Mouse (Mus musculus): Measurements from ENCODE around the gene Snapc3.
"Not testable (repeated sequence)": the region's sequence is repeated elsewhere in the genome, so short reads cannot be mapped to it uniquely, and the experiment has no call there.

Snapc3 gene

DNA sequence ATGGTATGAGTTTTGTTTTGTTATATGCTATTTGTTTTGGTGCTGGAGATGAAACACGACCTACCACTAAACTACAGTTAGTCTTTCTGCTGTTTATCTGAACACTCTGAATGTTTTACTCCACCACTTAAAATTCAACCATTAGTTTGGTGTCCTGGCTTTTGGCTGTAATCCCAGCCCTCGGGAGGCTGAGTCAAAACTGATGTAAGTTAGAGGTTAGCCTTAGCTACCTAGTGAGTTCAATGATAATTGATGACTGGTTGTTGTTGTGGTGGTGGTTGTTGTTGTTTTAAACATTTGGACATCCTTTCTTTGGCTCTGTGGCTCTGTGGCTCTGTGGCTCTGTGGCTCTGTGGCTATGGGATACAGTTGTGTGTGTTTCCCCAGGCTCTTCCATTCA lies 1.3 kb downstream of the Snapc3 start:
- no peak for DNase-seq

DNA sequence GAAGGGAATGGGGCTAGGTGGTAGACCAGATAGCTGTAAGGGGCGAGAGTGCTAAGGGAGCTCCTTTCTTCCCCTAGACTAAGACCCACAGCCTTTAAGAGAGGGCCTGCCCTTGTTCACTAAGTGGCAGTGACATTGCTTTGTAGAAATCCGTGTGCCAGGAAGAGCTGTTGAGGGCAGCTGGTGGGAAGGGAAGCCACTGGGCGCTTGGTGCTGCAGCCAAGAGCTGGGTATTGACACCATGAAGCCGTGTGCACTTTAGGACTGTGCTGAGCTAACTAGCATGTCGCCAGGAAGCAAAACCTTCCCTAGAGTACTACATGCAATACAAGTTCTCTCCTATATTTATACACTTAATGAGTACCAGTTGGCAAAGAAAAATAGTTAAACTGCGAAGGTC lies 6.1 kb downstream of the Snapc3 start:
- DNase-seq, result no peak

DNA sequence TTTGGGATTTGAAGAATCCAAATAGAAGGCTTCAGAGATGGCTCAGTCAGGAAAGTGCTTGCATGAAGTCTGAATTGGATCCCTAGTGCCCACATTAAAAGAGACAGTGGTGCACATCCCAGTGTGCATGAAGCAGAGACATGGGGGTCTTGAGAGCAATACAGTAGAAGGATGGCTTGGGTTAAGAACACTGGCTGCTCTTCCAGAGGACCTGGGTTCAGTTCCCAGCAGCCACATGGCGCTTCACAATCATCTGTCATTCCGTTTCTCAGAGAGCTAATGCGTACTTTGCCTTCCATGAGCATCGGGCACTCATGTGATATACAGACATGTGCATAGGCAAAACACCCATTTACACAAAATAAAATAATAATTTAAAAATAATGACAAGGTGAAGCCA lies 7.6 kb downstream of the Snapc3 start:
- DNase-seq, result no peak

DNA sequence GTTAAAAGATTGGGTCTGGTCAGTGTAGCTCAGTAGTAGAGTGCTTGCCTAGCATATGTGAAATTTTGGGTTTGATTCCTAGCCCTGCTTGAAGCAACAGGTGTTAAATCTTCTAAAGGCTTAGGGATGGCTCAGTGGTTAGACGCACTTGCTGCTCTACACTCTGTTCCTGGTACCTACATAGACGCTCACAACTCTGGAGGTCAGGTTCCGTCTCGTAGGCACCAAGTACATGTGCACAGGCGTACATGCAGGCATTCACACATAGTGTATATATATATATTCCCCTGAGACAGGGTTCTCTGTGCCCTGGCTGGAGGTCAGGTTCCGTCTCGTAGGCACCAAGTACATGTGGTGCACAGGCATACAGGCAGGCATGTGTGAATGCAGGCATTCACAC lies 9.6 kb downstream of the Snapc3 start:
- no peak for DNase-seq

DNA sequence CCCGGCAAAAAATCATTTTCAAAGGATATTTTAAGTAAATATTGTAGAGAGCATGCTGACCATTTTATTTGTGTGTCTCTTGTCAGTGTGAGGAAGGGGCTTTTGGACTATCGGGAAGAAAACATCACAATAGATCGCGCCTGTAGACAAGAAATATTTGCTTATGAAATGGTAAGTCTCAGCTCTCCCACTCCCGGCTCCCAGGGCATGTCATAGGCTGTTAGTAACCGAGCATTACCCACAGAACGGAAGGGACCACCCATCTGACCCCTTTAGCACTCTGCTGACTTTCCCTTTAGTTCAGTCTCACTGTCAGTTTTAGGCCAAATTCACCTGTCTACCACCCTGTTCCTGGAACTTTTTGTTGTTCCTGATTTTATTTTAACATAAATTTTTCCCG lies 10.2 kb downstream of the Snapc3 start:
- no peak for DNase-seq

DNA sequence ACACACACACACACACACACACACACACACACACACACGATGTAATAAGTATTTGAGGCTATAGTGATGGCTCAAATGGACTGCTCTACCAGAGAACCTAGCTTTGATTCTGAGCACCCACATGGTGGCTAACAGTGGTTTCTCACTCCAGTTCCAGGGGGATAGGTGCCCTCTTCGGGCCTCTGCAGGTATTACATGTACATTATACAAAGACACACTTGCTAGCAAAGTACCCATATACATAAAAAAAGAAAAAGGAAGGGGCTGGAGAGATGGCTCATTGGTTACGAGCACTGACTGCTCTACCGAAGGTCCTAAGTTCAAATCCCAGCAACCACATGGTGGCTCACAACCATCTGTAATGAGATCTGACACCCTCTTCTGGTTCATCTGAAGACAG lies 11.3 kb downstream of the Snapc3 start:
- peak in 1 of 2 experiments; percentile 11 for DNase-seq

DNA sequence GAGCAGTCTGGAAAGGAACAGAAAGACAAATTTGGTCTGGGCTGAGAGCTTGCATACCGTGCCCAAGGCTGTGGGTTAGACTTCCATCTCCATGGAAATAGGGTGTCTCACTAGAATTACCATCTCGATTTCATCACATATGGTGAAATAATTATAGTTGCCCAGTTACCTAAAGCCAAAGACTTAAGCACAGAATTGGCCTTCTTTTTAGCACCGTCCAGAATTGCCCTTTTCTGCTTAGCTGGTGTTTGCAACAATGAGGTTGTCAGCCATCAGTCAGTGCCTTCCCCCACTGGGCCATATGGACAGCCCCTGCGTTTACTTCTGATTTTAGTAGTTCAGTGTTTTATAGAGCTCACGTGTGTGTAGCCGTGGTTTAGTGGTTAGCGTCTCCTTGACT lies 14.4 kb downstream of the Snapc3 start:
- DNase-seq, result no peak

DNA sequence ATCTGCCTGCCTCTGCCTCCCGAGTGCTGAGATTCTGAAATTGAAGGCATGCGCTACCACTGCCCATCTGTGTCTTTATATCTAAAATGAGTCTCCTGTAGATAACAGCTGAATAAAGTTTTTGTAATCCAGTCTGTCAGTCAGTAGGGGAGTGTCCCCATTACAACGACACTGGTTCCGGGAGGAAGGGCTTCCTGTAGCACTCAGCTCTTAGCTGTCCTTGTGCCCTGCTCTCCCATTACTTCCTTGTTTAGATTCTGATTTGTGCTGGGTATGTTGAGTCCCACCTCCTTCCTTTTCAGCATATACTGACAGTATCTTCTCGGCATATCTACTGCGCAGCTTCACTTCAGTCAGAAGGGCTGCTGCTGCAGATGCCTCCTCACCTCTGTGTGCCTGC lies 15.4 kb downstream of the Snapc3 start:
- DNase-seq, result no peak

DNA sequence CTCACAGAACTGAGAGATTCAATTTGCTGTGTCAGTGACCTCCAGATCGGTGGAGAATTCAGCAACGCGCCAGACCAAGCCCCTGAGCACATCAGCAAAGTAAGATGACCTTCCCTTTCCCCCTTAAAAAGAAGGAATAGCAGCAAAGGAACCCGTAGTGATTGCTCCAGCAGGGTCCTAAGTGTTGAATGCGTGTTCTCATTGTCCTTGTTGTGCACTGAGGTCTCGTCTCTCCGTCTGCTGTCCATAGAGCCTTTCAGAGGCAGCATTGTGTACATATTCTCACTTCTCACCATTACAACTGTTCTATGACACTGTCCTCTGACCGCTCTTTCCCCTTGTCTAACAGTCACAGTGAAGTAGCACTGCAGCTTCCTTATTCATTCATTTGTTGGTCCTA lies 18.9 kb downstream of the Snapc3 start:
- DNase-seq, result no peak

DNA sequence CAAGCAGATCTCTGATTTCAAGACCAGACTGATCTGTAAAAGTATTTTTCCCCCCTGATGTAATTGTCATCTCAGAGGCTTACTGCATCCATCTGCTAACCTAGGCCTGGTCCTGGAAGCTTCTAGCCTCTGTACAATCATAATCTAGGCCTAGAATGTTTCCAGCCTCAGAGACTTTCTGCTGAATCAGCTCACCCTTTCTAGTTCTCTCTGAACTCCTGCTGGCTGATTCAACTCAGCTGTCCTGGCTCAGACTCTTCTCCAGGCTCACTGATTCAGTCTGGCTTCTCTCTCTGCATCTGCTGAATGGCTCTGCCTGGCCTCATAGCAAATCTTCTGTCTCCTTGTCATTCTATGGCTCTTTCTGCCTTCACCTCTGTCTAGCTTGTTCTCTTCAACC lies 20.6 kb downstream of the Snapc3 start:
- DNase-seq, result no peak

DNA sequence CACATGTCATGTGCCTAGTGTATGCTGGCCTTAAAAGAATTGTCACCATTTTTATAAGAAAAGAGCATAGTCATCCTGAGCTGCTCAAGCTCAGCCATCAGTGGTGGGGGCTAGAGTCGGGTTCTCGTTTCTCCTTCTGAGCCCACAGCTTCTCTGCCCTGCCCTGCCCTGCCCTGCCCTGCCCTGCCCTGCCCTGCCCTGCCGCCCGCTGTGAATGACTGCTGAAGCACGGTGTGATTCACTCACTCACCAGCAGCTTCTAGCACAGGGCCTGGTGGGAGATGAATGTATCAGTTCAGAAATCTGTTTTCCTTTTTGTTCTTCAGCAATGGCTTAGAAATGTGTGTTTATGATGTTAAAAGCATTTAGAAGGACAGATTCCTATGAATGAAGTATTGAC lies 21.5 kb downstream of the Snapc3 start:
- no peak for DNase-seq

DNA sequence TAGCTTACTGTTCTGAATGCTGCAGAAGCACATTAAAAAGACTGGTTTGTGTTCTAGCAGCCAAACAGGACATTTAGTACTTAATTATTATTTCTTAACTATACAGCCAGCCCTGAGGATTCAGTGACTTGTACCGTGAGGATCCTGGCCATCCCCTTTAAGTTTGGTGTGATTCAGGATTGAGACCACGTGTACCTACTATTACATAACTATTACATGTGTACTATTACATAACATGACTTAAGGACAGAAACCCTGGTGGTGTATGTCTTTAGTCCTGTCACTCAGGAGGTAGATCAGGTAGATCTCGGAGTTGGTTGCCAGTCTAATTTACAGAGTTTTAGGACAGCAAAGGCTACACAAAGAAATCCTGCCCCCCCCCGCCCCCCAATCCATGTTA lies 23.5 kb downstream of the Snapc3 start:
- DNase-seq, result no peak

DNA sequence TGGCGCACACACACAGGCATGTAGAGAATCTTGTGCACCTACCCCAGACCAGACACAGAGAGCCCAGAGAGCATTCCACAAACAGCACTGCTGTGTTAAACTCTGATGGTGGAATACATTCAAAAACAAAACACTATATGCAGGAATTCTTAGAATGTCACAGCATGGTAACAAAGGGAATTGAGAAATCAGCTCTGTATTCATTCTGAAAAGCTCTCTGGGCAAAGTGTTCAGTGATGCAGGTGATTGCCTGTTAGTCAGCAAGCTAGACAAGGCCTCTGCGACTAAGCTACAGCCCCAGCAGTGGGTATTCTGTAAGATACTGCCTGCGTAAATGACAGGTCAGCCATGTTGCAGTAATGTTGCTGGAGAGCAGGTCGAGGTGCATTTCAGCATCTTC lies 33.3 kb downstream of the Snapc3 start:
- DNase-seq, result no peak

DNA sequence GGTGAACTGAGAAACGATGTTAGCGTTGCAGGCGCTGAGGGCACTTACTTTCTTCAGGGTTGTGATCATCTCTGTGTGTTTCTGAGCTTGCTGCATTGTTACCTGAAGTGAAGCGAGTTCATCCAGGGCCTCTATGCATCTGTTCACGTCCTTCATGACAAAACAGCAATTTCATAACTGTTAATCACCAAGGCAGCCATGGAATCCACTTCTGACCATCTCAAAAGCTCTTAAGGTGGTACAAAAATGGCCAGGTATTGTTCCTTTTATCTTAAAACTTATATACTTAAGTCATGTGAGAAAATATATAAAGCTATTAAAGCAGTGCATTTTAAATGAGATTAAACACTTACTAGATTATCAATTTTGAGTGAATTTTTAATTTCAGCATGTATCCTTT lies 42.6 kb downstream of the Snapc3 start:
- DNase-seq, result no peak

DNA sequence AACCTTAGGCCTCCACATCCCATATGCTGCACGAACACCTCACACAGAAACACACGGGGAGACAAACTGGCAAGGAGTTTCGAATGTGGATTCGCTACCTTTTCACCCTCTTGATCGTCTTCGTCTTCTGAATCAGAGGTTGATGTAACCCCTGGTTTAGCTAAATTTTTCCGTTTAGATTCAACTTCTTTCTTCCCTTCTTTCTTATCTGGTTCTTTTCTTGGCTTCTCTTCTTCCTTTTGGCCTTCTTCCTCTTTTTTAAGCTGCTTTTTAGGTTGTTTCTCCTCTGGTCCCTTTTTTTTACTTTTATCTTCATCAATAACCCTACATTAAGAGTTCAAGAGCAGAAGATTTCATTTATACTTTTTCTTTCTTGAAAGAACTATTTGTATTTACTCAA lies 47.3 kb downstream of the Snapc3 start:
- DNase-seq, result no peak

DNA sequence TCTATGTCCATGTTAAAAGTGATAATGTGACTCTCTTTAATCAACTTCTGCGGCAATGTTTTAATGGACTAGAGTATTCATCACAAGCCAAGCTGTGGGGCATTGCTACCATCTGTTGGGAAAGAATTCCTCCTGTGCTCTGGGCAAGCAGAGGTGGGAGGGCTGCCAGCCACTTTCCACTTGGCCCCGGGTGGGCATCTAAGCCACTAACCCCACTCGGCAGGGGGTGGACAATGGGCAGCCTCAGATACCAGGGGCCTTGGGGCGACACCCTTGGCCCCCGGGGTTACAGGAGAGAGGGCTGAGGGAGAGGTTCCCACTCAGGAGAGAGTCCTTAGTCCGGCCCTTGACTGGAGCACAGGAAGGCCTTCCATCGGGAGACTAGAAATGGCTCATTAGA lies 50.1 kb downstream of the Snapc3 start:
- DNase-seq, result no peak

DNA sequence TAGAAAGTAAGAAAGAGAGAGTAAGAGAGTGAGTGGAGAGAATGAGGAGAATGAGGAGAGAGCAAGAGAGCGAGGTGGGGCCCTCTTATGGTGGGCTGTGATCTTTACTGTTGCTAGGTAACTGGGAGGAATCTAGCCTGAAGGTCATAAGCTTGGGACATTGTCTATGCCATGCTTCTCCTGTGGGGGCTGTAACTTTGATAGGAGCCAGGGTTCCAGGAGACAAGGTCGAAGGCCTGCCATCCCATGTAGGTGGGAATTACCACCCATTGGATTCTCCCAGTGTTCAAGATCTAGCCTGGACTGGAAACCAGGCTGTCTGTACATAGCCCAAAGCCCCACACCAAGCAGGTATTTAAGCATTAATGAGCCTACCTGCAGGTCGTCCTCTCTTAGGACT lies 50.7 kb downstream of the Snapc3 start:
- no peak for DNase-seq

DNA sequence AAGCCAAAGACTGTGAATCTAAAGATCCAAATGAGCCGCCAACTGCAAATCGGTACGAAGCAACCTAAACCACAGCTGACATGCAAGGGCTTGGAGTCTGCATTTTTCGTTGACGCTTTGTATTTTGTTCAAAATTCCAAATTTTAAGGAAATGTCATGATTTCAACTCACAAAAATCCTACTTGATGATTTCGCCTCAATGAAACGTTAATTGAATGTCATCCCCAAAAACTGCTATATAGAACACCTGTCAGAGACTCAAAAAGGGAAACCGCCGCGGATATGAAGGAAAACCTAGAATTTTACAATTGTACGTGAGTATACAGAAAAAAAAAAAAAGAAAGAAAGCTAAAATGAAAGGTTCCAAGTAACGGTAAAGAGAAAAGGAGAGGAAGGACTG lies 67.7 kb downstream of the Snapc3 start:
- DNase-seq, result no peak

DNA sequence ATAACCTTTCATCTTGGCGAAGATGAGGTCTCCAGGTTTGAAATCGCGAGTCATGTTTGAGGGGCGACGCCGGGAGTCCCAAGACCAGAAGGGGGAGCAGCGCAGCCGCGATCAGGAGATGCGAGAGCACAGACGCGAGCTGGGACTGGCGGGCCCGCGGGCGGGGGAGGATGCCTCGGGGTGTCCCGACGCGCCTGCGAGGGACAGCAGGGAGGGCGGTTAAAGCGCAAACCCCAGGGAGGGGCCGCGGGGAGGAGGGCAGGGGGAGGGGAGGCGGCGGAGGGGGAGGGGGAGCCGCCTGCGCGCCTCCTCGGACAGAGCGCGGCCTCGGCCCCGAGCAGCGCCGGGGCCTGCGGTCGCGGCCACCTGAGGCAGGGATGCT lies 68.2 kb downstream of the Snapc3 start:
- DNase-seq, result peak; percentile 89 to 93

DNA sequence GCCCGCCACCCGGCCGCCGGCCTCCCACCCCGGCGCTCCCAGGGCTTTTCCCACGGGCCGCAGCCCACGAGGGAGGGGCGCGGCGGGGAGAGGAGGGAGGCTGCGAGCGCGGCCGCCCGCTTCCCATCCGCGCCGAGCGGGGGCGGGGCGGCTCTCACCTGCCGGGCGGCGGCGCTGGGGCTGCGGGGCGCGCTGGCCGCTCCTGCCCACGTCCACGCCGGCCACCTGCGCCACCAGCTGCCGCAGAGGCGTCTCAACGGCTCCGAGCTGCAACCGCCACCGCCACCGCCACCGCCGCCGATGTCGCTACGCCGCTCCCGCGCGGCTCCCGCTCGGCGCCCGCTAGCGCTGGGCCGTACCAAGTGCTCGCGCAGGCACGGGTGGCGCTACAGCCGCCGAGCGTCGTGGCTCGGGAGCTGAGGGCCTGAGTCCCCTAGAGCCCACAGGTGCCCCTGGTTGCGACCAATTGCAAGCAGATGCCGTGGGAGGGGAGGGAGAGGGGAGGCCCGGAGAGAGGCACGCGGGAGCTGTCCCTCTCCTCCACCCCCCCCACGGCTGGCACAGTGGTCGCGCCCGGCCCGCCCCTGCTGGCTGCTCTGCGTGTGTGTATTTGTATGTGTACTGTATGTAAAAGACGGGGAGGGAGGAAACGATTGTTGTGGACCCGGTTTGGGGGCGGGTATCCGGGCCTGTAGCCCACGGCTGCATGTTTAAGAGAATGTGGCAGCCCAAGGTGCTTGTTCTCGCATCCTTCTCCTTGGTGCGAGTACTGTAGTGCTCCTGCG lies 68.8 kb downstream of the Snapc3 start, which contains the start of gene Psip1:
Psip1 (minus strand) TSS at position 343 of the 785 bp plus-strand sequence.
- peak; percentile 93 for DNase-seq

DNA sequence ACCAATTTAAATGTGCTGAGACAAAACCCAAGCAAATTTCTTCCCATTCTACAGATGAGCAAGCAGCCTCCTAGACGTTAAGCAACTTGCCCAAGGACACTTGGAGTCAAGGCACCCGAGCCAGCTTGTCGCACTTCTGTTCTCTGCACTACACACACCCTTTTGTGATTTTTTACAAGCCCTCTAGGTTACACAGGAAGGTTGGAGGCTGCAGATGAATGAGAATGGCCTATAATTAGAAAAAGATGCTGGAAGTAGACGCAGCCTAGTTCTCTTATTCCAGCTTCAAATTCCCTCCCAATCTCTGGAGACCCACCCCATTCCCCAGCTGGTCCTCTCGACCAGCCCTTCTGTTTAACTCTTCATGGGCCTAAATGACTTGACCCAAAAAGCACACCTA lies 71.6 kb downstream of the Snapc3 start:
- DNase-seq, result no peak

DNA sequence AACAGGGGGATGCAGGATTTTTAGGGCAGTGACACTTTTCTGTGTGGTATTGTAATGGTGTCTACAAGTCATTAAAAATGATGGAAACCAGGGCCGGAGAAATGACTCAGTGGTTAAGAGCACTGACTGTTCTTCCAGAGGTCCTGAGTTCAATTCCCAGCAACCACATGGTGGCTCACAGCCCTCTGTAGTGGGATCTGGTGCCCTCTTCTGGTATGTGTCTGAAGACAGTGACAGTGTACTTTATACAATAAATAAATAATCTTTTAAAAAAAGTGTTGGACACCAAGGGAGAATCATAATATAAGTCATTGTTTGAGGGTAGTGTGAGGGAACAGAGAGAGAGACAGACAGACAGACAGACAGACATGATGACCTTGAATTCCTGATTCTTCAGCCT lies 75.6 kb downstream of the Snapc3 start:
- DNase-seq, result no peak

DNA sequence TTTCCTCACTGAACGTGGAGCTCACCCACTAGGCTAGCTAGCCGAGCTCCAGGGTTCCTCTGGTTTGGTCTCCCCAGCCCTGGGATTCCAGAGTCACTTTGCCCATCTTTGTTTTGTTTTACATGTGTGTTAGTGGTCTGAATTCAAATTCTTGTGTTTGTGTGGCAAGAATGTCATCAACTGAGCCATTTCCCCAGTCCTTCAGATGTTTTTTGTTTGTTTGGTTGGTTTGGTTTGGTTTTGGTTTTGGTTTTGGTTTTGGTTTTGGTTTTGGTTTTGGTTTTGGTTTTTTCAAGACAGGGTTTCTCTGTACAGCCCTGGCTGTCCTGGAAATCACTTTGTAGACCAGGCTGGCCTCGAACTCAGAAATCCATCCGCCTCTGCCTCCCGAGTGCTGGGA lies 79.5 kb downstream of the Snapc3 start:
- DNase-seq, result not testable (repeated sequence)

DNA sequence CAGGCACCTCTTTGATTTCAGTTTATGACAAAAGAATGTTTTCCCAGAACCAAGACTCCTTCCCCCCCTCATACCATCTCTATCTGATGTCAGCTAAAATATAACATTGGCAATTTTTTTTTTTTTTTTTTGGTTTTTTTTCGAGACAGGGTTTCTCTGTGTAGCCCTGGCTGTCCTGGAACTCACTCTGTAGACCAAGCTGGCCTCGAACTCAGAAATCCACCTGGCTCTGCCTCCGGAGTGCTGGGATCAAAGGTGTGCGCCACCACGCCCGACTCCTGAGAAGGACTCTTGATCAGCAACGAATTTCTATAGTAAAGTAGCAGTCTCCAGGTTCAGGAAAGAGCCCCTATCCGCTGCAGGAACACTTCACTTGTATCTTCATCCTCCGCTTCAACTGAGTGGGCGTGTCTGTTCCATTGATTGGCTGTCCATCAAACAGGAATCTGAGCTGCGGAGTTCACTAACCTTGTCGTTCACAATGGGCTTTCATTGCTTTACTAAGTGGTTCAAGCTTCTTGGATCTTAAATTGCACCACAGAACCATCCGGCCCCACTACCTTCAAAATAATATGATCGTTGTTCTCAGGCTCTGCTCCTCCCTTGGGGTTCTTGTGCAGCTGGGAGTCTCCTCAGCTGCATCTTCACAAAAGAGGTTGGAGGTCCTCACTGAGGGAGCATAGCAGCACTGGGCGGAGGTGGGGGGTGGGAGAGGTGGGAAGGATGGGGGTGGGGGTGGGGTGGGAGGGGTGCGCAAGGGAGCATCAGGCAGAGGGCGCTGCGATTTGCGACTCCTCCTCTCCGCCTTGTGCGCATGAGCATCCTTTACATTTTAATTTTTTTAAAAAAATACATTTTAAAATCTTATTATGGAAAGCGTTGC lies 82.9 kb downstream of the Snapc3 start:
- no peak for DNase-seq

Measured in thymus, postnatal 36 days (tissue).